Mouse (Mus musculus) activated CD4-positive, CD25-positive, alpha-beta regulatory T cell, adult 4 months (primary cell): ENCODE data around the gene Mapk9. TPM values are rescaled to one million over a fixed set of nuclear protein-coding genes. Genes with fewer than 3 reads are reported as not detected.

Experiments used
- ATAC-seq: one replicate; pipeline ENCODE4 v1.8.0; 2017
- polyA plus RNA-seq, 2 experiments: library from polyadenylated mRNA; unstranded; fragments of 100-300 nt; shearing (Covaris generic); gene quantifications; one replicate each; pipeline ENCODE4 v1.2.1; 2017

Mapk9 gene
- polyA plus RNA-seq, 2 experiments from 2014 or later, result 17.3 to 19.2 TPM

GRCm38 (mm10) chr11:49840666-49841065 lies 5.9 kb upstream of the Mapk9 start:
- no peak for ATAC-seq

DNA sequence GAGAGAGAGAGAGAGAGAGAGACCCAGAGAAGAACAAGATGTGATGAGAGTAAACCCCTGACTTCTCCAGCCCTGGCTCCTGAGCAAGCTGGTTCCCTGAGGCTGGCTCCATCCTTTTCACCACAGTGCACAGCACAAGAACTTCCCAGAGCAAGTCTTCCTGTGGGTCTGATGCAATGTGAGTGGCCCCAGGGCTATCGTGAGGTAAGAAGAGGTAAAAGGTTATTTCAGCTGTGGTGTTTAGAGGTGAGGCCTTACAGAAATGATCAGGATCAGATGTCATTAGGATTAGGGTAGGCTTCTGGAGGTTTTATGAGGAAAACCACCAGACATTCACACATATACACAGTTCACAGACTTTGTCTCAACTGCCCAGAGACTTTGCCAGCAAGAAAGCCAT lies 4.7 kb upstream of the Mapk9 start:
- ATAC-seq, result no peak

GRCm38 (mm10) chr11:49842718-49843117 lies 3.8 kb upstream of the Mapk9 start:
- ATAC-seq, result no peak

DNA sequence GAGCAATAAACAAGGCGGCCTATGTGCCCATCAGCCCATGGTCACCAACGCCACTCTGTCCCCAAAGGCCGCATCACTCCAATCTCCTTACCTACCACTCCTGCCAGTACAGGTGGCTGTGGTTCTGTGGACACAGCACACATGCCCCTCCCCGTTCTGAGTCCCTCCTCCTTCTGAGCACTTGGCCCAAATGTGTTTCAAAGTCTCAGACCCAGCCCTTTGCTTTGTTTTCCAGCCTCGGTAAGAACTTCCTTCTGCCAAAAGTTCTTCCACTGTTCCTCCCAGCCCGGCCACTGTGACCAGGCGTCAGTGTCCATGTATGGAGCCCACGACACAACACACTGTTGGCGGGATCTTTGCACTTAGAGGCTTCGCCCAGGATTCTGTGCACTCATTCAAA lies 2.2 kb upstream of the Mapk9 start:
- no peak for ATAC-seq

DNA sequence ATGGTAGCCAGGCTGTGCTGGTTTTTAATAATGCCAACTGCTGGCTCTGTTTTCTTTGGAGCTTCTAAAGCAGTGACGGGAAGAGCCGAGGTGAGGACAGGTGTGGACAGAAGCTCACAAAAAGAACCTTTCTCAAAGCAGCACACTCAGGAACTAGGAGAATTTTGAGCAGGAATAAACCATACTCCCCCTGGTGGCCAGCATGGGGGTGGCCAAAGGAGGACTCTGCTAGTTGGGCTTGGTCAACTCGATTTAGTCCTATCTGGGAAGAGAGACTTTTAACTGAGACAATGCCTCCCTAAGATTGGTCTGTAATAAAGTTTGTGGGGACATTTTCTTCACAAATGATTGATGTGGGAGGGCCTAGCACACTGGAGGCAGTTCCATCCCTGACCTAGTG lies 1.6 kb upstream of the Mapk9 start:
- no peak for ATAC-seq

GRCm38 (mm10) chr11:49845958-49846357 lies 593 bp upstream of the Mapk9 start:
- no peak for ATAC-seq

DNA sequence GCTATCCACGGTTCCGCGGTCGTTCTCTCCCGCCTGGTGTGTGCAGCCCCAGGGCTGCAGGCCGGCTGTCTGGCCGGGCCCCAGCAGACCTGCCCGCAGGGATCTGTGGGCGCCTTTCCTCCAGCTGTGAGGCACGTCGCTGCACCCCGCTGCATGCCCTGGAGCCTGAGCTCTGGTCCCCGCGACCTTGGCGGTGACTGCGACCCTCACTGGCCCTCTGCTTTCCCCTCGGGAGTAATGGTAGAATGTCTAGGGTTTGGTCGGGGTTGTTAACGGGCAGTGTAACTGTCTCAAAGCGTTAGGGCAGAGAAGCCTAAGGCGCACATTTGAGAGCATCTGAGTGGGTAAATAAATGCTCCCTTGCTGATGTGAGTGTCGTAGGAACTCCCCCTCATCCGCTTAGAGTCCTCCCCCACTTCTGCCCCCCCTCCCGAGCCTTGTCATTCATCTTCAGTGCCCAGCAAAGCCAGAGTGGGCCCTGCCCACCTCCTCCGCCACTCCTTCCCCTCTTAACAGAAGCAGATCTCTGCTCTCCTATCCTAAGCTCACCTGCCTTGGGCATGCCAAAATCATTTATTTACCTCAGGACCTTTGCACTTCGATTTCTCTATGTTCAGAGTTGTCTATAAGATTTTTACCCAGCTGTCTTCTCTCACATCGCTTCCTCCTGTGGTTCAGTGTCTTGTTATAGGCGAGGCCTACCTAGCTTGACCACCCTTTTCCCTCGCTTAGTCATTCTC lies 690 bp downstream of the Mapk9 start:
- peak; percentile 5 for ATAC-seq

GRCm38 (mm10) chr11:49847811-49848078 lies 1.2 kb downstream of the Mapk9 start:
- ATAC-seq, result no peak

- no peak for ATAC-seq
Observed at GRCm38 (mm10) chr11:49848080-49848815, 1.7 kb downstream of the Mapk9 start.

GRCm38 (mm10) chr11:49850331-49850730 lies 3.8 kb downstream of the Mapk9 start:
- no peak for ATAC-seq

DNA sequence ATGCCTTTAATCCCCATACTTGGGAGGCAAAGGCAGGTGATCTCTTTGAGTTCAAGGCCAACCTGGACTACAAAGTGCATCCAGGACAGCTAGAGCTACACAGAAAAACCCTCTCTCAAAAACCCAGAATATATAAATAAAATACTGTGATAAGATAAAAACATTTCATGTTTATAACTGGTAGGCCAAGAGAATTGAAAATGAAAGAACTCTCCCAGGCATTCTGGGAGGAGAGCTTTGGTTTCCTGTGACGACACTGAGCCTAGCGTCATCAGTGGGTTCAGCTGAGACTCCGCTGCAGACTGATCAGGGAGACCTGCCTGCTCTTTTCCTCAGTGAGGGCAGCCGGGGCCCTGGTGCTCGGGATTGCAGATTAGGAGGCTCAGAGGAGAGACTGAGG lies 8.6 kb downstream of the Mapk9 start:
- peak; percentile 98 for ATAC-seq

DNA sequence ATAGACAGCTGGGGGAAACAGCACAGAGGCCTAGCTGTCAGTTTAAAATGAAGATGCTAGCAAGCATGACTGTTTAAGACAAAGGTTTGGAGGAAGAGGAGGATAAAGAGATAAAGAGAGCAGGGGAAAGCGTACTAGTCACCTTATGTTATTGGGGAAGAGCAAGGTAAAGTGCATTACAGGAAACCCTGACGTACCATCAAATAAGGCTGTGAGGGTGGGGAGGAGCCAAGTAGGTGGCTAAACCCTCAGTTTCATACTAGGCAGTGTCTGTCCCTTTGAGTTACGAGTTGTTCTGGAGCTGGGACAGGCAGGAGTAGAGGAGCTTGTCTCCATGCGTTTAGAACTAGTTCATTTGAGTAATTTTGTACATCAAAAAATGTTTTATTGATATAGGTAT lies 14.6 kb downstream of the Mapk9 start:
- ATAC-seq, result no peak

GRCm38 (mm10) chr11:49863926-49864325 lies 17.4 kb downstream of the Mapk9 start:
- ATAC-seq, result no peak

- ATAC-seq, result no peak
Observed at GRCm38 (mm10) chr11:49867320-49867719, 20.8 kb downstream of the Mapk9 start.

GRCm38 (mm10) chr11:49869762-49870161 lies 23.2 kb downstream of the Mapk9 start:
- ATAC-seq, result peak; percentile 54

DNA sequence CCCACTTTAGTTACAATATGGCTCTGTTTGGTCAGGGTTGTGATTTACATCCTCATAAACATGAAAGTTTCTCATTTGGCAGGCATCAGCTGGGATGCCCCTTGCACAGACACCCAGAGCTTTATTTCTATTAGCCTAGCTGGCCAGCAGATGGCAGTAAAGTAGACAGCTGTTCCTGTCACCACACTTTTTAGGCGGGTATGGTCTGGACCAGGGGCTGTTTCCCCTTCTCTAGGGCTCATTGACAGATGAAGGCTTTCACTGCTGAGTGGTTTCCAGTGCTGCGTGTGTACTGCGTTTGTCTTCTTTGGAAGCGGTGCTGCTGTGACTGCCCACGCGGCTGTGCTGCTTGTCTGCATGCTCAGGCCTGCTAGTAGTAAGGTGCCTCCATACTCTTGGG lies 25.4 kb downstream of the Mapk9 start:
- no peak for ATAC-seq

DNA sequence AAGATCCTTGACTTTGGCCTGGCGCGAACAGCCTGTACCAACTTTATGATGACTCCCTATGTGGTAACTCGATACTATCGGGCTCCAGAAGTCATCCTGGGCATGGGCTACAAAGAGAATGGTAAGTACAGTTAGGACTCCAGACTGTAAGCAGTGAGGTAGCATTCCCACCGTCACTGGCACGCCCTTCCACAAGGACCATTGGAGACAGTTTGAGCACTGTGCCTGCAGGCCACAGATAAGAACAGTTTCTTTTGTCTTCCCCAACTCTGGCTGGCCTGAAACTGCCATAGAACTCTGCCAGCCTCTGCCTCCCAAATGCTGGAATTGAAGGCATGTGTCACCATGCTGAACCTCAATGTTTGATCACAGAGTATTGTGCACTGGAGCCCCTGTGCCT lies 26.2 kb downstream of the Mapk9 start:
- ATAC-seq, result no peak

GRCm38 (mm10) chr11:49876948-49877817 lies 30.6 kb downstream of the Mapk9 start:
- no peak for ATAC-seq

DNA sequence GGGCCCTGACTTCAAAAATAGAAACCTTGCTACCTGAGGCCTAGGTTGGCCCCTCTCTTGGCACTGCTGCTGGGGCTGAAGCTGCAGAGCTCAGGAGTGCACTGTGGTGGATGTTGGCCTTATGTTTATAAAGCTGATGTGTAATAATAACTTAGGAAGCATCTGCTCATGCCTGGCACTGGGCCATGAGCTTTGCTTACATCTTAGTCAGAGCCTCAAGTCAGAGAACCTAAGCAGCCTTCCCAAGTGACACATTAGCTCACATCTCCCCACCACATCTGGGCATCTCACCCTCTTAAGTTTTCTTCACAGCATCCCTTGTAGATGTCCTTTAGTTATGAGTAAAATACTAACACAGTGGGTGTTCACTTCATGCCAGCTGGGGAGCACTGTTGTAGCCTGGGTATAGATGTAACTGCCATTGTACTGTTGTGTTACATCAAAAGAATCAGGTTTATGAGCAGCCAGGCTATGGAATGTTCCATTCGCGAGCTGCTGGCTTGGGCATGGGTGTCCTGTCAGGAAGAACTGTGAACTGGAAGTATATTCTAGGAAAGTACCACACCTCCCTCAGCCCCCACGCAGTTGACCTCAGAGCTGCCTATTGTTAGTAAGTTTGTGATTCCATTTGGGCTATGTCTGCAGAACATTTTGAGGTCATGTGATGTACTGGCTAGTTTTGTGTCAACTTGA lies 33.5 kb downstream of the Mapk9 start:
- no peak for ATAC-seq

DNA sequence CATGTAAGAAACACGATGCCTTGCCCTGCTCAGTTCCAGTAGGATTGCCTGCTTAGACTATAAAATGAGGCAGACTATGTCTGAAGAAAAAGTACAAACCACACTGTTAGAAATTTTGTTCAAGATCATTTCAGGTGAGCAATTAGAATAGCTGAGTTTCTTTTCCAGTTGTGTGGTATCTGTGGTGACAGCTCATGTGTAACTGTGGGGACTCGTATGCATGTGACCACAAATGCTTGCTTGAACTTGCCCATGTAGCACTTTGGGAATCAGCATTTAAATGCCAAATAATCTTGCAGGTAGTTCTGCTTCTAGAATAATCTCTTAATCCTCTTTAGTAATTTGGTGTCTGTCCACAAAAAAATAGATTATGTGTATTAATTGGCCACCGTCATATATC lies 36.8 kb downstream of the Mapk9 start:
- no peak for ATAC-seq

- no peak for ATAC-seq
Observed at GRCm38 (mm10) chr11:49888469-49888868, 41.9 kb downstream of the Mapk9 start.

- ATAC-seq, result no peak
Observed at GRCm38 (mm10) chr11:49891993-49892392, 45.4 kb downstream of the Mapk9 start.

GRCm38 (mm10) chr11:49893806-49894205 lies 47.3 kb downstream of the Mapk9 start:
- ATAC-seq, result no peak
